In genomic region chr17:24650766-24651165, GRCm38 (mm10) we compare ENCODE assay signal across 8 mouse cellular contexts. TPM values are rescaled to one million over a fixed set of nuclear protein-coding genes. Genes with fewer than 3 reads are reported as not detected.
A peak's percentile ranks its signal among the peaks of the same experiment; 100 is the strongest.
DNase-seq lines count a peak whose midpoint lies in the region; ATAC-seq and TF ChIP-seq lines count a peak whose summit lies in the region.
"Had no signal": no experiment of that assay in that cellular context is flagged by ENCODE, and none has a peak within 500 bp of the region (broad histone marks: within the 10 kb centered on the region; RNA-seq: fewer than 3 reads in every experiment).

No protein-coding gene starts in this region.

- ATAC-seq in forebrain, postnatal 0 days = no peak
- ATAC-seq in intestine, postnatal 0 days = no peak
- ATAC-seq in neural tube, embryonic 14.5 days (ENCODE audit: low read depth) = no peak
- no peak for ATAC-seq in megakaryocyte progenitor cell, adult 5-6 weeks (replicated peaks; ENCODE audit: poor library complexity)

- H3K36me3 ChIP-seq in liver, adult 2 months (ENCODE audit: control insufficient read depth, insufficient read depth, low read length) = no peaks in the 10 kb centered on the region
- no peaks in the 10 kb centered on the region for H3K36me3 ChIP-seq in forebrain, postnatal 0 days (ENCODE audit: insufficient read depth)
- H3K36me3 ChIP-seq in intestine, postnatal 0 days (ENCODE audit: control insufficient read depth, insufficient read depth) = no peaks in the 10 kb centered on the region; the same call in 1 of the 2 replicates
- no peaks in the 10 kb centered on the region for H3K36me3 ChIP-seq in neural tube, embryonic 14.5 days (ENCODE audit: control insufficient read depth, insufficient read depth, low read length)

- H3K79me2 ChIP-seq in liver, adult 2 months (ENCODE audit: control insufficient read depth, insufficient read depth, low read length) = peaks cover 10% of the 10 kb centered on the region; the same call in 1 of the 2 replicates

- H3K9ac ChIP-seq in liver, adult 2 months (ENCODE audit: low read depth, low read length) = peak overlapping the region; percentile 80; the same call in 1 of the 2 replicates
- no peak overlapping the region for H3K9ac ChIP-seq in forebrain, postnatal 0 days
- H3K9ac ChIP-seq in intestine, postnatal 0 days (ENCODE audit: low read depth, low read length) = 0 out of 2 replicates have a peak overlapping the region, but pooled peaks have one; percentile 72
- no peak overlapping the region for H3K9ac ChIP-seq in neural tube, embryonic 14.5 days (replicated peaks; ENCODE audit: low read depth, low read length)

- WGBS in liver, adult 2 months = 12% methylated on average over 4 of the region's 4 CpGs
- WGBS in forebrain, postnatal 0 days = 78% methylated on average over 4 of the region's 4 CpGs
- 76% methylated on average over 4 of the region's 4 CpGs for WGBS in intestine, postnatal 0 days
- WGBS in neural tube, embryonic 14.5 days = 74% methylated on average over 4 of the region's 4 CpGs

- no peaks in the 10 kb centered on the region for H3K27me3 ChIP-seq in liver, adult 2 months (ENCODE audit: control insufficient read depth, insufficient read depth, low read length)
- H3K27me3 ChIP-seq in forebrain, postnatal 0 days (ENCODE audit: insufficient read depth, low read length) = no peaks in the 10 kb centered on the region; the same call in 1 of the 2 replicates
- peaks cover 3% of the 10 kb centered on the region; the same call in 1 of the 2 replicates for H3K27me3 ChIP-seq in intestine, postnatal 0 days (replicated peaks; ENCODE audit: control insufficient read depth, insufficient read depth, low read length)
- H3K27me3 ChIP-seq in neural tube, embryonic 14.5 days (ENCODE audit: control insufficient read depth, insufficient read depth, low read length) = no peaks in the 10 kb centered on the region; the same call in 1 of the 2 replicates

- TF ChIP-seq CTCF in liver, adult 2 months (IDR thresholded peaks at IDR 0.05; ENCODE audit: low read depth, low read length) = no peak
- TF ChIP-seq CTCF in forebrain, postnatal 0 days (IDR thresholded peaks at IDR 0.05; ENCODE audit: low read depth) = no peak
- TF ChIP-seq CTCF in intestine, postnatal 0 days (IDR thresholded peaks at IDR 0.05; ENCODE audit: low read depth) = no peak

- H3K4me1 ChIP-seq in liver, adult 2 months (ENCODE audit: control insufficient read depth, insufficient read depth, low read length) = peaks cover 10% of the 10 kb centered on the region
- H3K4me1 ChIP-seq in forebrain, postnatal 0 days (ENCODE audit: insufficient read depth) = peaks cover 4% of the 10 kb centered on the region; the same call in 1 of the 2 replicates
- H3K4me1 ChIP-seq in intestine, postnatal 0 days (replicated peaks; ENCODE audit: control insufficient read depth, insufficient read depth, low read length) = 0 out of 2 replicates have a peak, but pooled peaks cover 4% of the 10 kb centered on the region
- H3K4me1 ChIP-seq in neural tube, embryonic 14.5 days (ENCODE audit: control insufficient read depth, insufficient read depth, low read length) = no peaks in the 10 kb centered on the region

- H3K9me3 ChIP-seq in forebrain, postnatal 0 days (ENCODE audit: low read length) = no peaks in the 10 kb centered on the region
- no peaks in the 10 kb centered on the region for H3K9me3 ChIP-seq in intestine, postnatal 0 days (ENCODE audit: control insufficient read depth)
- H3K9me3 ChIP-seq in neural tube, embryonic 14.5 days (ENCODE audit: control insufficient read depth, low read length) = no peaks in the 10 kb centered on the region

- no peak overlapping the region for H3K4me3 ChIP-seq in liver, adult 2 months (ENCODE audit: insufficient read depth, low read depth, low read length)
- H3K4me3 ChIP-seq in forebrain, postnatal 0 days (ENCODE audit: low read depth, low read length) = peak overlapping the region; percentile 70
- H3K4me3 ChIP-seq in intestine, postnatal 0 days (ENCODE audit: low read depth, low read length) = peak overlapping the region; percentile 71; the same call in 1 of the 2 replicates
- peak overlapping the region; percentile 70; the same call in 1 of the 2 replicates for H3K4me3 ChIP-seq in neural tube, embryonic 14.5 days (ENCODE audit: low read depth, low read length)

- peak overlapping the region; percentile 99 for H3K4me2 ChIP-seq in forebrain, postnatal 0 days (ENCODE audit: low read depth)
- peak overlapping the region; percentile 97 for H3K4me2 ChIP-seq in intestine, postnatal 0 days (replicated peaks; ENCODE audit: low read depth)
- peak overlapping the region; percentile 96 for H3K4me2 ChIP-seq in neural tube, embryonic 14.5 days (ENCODE audit: low read depth, low read length)

- H3K27ac ChIP-seq in liver, adult 2 months (replicated peaks; ENCODE audit: insufficient read depth, low read depth, low read length) = peak overlapping the region; percentile 71
- H3K27ac ChIP-seq in forebrain, postnatal 0 days (ENCODE audit: low read depth, low read length) = no peak overlapping the region
- no peak overlapping the region for H3K27ac ChIP-seq in intestine, postnatal 0 days (ENCODE audit: low read depth, low read length)
- H3K27ac ChIP-seq in neural tube, embryonic 14.5 days (ENCODE audit: low read depth, low read length) = no peak overlapping the region

- DNase-seq in liver, adult 2 months (ENCODE audit: extremely low read depth, low read depth, low spot score) = peak; percentile 64
- DNase-seq in liver = no peak
- no peak for DNase-seq in forebrain, postnatal 0 days
- no peak for DNase-seq in gastrocnemius, adult 18-20 months (ENCODE audit: low spot score)
- DNase-seq: spleen, adult 18-20 months had no signal

- no peak for TF ChIP-seq POLR2A in liver, adult 2 months (IDR thresholded peaks at IDR 0.05; ENCODE audit: extremely low read depth, insufficient read depth, low read length)

RNA-seq across cellular contexts. Expression of gene Slc9a3r2, which starts 0.6 kb away (rescaled TPM):
- 8.8 and 13.6 TPM in 2 replicates for total RNA-seq in liver, adult 2 months (2014; rRNA removed)
- polyA plus RNA-seq in liver, adult 2 months (2012; rRNA removed) = 24.9 and 31.5 TPM in 2 replicates
- total RNA-seq in forebrain, postnatal 0 days (2014; rRNA removed) = 43.5 and 54.5 TPM in 2 replicates
- 42.0 and 48.3 TPM in 2 replicates for polyA plus RNA-seq in forebrain, postnatal 0 days (2015; fragmentation: Nextera tagmentation; extraction: Ambion mirVana)
- polyA plus RNA-seq in intestine, postnatal 0 days (2015; fragmentation: Nextera tagmentation; extraction: Ambion mirVana) = 26.5 and 30.1 TPM in 2 replicates
- 49.3 and 52.6 TPM in 2 replicates for polyA plus RNA-seq in neural tube, embryonic 14.5 days (2014; fragmentation: Nextera tagmentation; extraction: Ambion mirVana)
- 10 to 100 TPM; 31.8 to 55.0 TPM for total RNA-seq in gastrocnemius, adult 18-20 months (2021)
- total RNA-seq in megakaryocyte progenitor cell, adult 5-6 weeks (2015) = 1.2 and 2.6 TPM in 2 replicates
- total RNA-seq in megakaryocyte progenitor cell, adult 5-6 weeks (2017) = 1.4 and 1.6 TPM in 2 replicates

RNA-seq across cellular contexts. Expression of gene Npw, which starts 7.5 kb away (rescaled TPM):
- not detected in 2 replicates for total RNA-seq in liver, adult 2 months (2014; rRNA removed)
- polyA plus RNA-seq in liver, adult 2 months (2012; rRNA removed) = not detected in 2 replicates
- not detected in 2 replicates for total RNA-seq in forebrain, postnatal 0 days (2014; rRNA removed)
- 0.64 and 0.96 TPM in 2 replicates for polyA plus RNA-seq in forebrain, postnatal 0 days (2015; fragmentation: Nextera tagmentation; extraction: Ambion mirVana)
- polyA plus RNA-seq in intestine, postnatal 0 days (2015; fragmentation: Nextera tagmentation; extraction: Ambion mirVana) = 0.20 TPM in 1 of 2 replicates, not detected in the other
- polyA plus RNA-seq in neural tube, embryonic 14.5 days (2014; fragmentation: Nextera tagmentation; extraction: Ambion mirVana) = not detected in 2 replicates
- not detected for total RNA-seq in gastrocnemius, adult 18-20 months (2021)
- not detected in 2 replicates for total RNA-seq in megakaryocyte progenitor cell, adult 5-6 weeks (2015)
- not detected in 2 replicates for total RNA-seq in megakaryocyte progenitor cell, adult 5-6 weeks (2017)

RNA-seq across cellular contexts. Expression of gene Nthl1, which starts 18.3 kb away (rescaled TPM):
- total RNA-seq in liver, adult 2 months (2014; rRNA removed) = 8.1 and 9.7 TPM in 2 replicates
- polyA plus RNA-seq in liver, adult 2 months (2012; rRNA removed) = 11.3 and 11.5 TPM in 2 replicates
- total RNA-seq in forebrain, postnatal 0 days (2014; rRNA removed) = 10.1 and 10.2 TPM in 2 replicates
- 8.6 and 9.8 TPM in 2 replicates for polyA plus RNA-seq in forebrain, postnatal 0 days (2015; fragmentation: Nextera tagmentation; extraction: Ambion mirVana)
- polyA plus RNA-seq in intestine, postnatal 0 days (2015; fragmentation: Nextera tagmentation; extraction: Ambion mirVana) = 5.0 and 5.5 TPM in 2 replicates
- polyA plus RNA-seq in neural tube, embryonic 14.5 days (2014; fragmentation: Nextera tagmentation; extraction: Ambion mirVana) = 6.8 and 7.3 TPM in 2 replicates
- 1 to 10 TPM; 2.5 to 3.5 TPM for total RNA-seq in gastrocnemius, adult 18-20 months (2021)
- 5.7 and 6.7 TPM in 2 replicates for total RNA-seq in megakaryocyte progenitor cell, adult 5-6 weeks (2015)
- 12.0 and 13.6 TPM in 2 replicates for total RNA-seq in megakaryocyte progenitor cell, adult 5-6 weeks (2017)

RNA-seq across cellular contexts. Expression of gene Tsc2, which starts 18.3 kb away (rescaled TPM):
- total RNA-seq in liver, adult 2 months (2014; rRNA removed) = 19.5 and 27.9 TPM in 2 replicates
- 63.4 and 79.3 TPM in 2 replicates for polyA plus RNA-seq in liver, adult 2 months (2012; rRNA removed)
- total RNA-seq in forebrain, postnatal 0 days (2014; rRNA removed) = 81.2 and 92.6 TPM in 2 replicates
- 44.2 and 56.2 TPM in 2 replicates for polyA plus RNA-seq in forebrain, postnatal 0 days (2015; fragmentation: Nextera tagmentation; extraction: Ambion mirVana)
- polyA plus RNA-seq in intestine, postnatal 0 days (2015; fragmentation: Nextera tagmentation; extraction: Ambion mirVana) = 24.7 and 25.8 TPM in 2 replicates
- 74.7 and 87.7 TPM in 2 replicates for polyA plus RNA-seq in neural tube, embryonic 14.5 days (2014; fragmentation: Nextera tagmentation; extraction: Ambion mirVana)
- total RNA-seq in gastrocnemius, adult 18-20 months (2021) = 100 to 1,000 TPM in 1 of 2 experiments, 10 to 100 TPM in 1; 83.2 to 105 TPM
- total RNA-seq in megakaryocyte progenitor cell, adult 5-6 weeks (2015) = 64.3 and 66.9 TPM in 2 replicates
- total RNA-seq in megakaryocyte progenitor cell, adult 5-6 weeks (2017) = 52.1 and 54.1 TPM in 2 replicates

RNA-seq across cellular contexts. Expression of gene Zfp598, which starts 18.7 kb away (rescaled TPM):
- total RNA-seq in liver, adult 2 months (2014; rRNA removed) = 11.1 and 16.0 TPM in 2 replicates
- 67.8 and 106 TPM in 2 replicates for polyA plus RNA-seq in liver, adult 2 months (2012; rRNA removed)
- 31.2 and 41.5 TPM in 2 replicates for total RNA-seq in forebrain, postnatal 0 days (2014; rRNA removed)
- polyA plus RNA-seq in forebrain, postnatal 0 days (2015; fragmentation: Nextera tagmentation; extraction: Ambion mirVana) = 14.6 and 15.0 TPM in 2 replicates
- 13.4 and 13.5 TPM in 2 replicates for polyA plus RNA-seq in intestine, postnatal 0 days (2015; fragmentation: Nextera tagmentation; extraction: Ambion mirVana)
- polyA plus RNA-seq in neural tube, embryonic 14.5 days (2014; fragmentation: Nextera tagmentation; extraction: Ambion mirVana) = 22.6 and 24.5 TPM in 2 replicates
- total RNA-seq in gastrocnemius, adult 18-20 months (2021) = 10 to 100 TPM; 23.1 to 25.4 TPM
- 25.0 and 29.1 TPM in 2 replicates for total RNA-seq in megakaryocyte progenitor cell, adult 5-6 weeks (2015)
- 21.3 and 22.6 TPM in 2 replicates for total RNA-seq in megakaryocyte progenitor cell, adult 5-6 weeks (2017)

Comparison
In these comparisons a context has a peak if more than half of its experiments do, and no peak if none do; other contexts are left out.
1. H3K9ac ChIP-seq: peak in liver, adult 2 months (single experiment) and intestine, postnatal 0 days (single experiment); none in forebrain, postnatal 0 days (single experiment) and neural tube, embryonic 14.5 days (single experiment).
2. Peak in every context shown above with its lines, with median percentiles within 50 percentile points of each other: H3K4me2 ChIP-seq.